Mouse (Mus musculus) limb, embryonic 13.5 days (tissue): ENCODE measurements around the gene Fam32a. TPM values are rescaled to one million over a fixed set of nuclear protein-coding genes. Genes with fewer than 3 reads are reported as not detected.

Experiments used
- ATAC-seq: fragments of 200-750 bp; cut with Nextera tagmentation; 2 replicates; pipeline ENCODE4 v1.8.0; 2017; ENCODE audit warnings: low read depth, moderate number of reproducible peaks, moderate TSS enrichment; ENCODE audit not compliant: low FRiP score
- H3K27ac ChIP-seq: fragments of 300-500 bp; sonication (generic); 2 replicates; pipeline ENCODE4 v1.5.1; 2015; ENCODE audit warnings: inconsistent platforms, mild to moderate bottlenecking, moderate library complexity
- H3K27me3 ChIP-seq: fragments of 300-500 bp; sonication (generic); 2 replicates; pipeline ENCODE4 v1.6.1; 2015; ENCODE audit warnings: mild to moderate bottlenecking, inconsistent platforms
- H3K36me3 ChIP-seq: fragments of 300-500 bp; sonication (generic); 2 replicates; pipeline ENCODE4 v1.6.1; 2015; ENCODE audit warnings: inconsistent platforms, mild to moderate bottlenecking, moderate library complexity
- H3K4me1 ChIP-seq: fragments of 300-500 bp; sonication (generic); 2 replicates; pipeline ENCODE4 v1.6.1; 2015; ENCODE audit warnings: inconsistent platforms
- H3K4me2 ChIP-seq: fragments of 300-500 bp; sonication (generic); replicated peaks from 2 replicates; pipeline ENCODE4 v1.6.1; 2015; ENCODE audit warnings: inconsistent platforms, mild to moderate bottlenecking, moderate library complexity
- H3K4me3 ChIP-seq: fragments of 300-500 bp; sonication (generic); 2 replicates; pipeline ENCODE4 v1.5.1; 2015; ENCODE audit warnings: moderate library complexity, mild to moderate bottlenecking, inconsistent platforms
- H3K9ac ChIP-seq: fragments of 300-500 bp; sonication (generic); 2 replicates; pipeline ENCODE4 v1.6.1; 2015; ENCODE audit warnings: mild to moderate bottlenecking, inconsistent platforms
- H3K9me3 ChIP-seq: fragments of 300-500 bp; sonication (generic); 2 replicates; pipeline ENCODE4 v1.6.1; 2016; ENCODE audit warnings: inconsistent platforms
- WGBS: fragments of 180-500 bp; shearing (Covaris S2); methylation state at CpG from one replicate; pipeline ENCODE4 v1.1.7; 2015; 5-methylcytosine and 5-hydroxymethylcytosine counted together
- polyA plus RNA-seq: library from polyadenylated mRNA; unstranded; fragments of >200 nt; fragmentation: Nextera tagmentation; extraction: Ambion mirVana; gene quantifications from 2 replicates; pipeline ENCODE4 v1.2.1, GENCODE M21; 2015

Gene Fam32a
- polyA plus RNA-seq, 1 experiment from 2014 or later: 70.5 TPM

- WGBS: 79% methylated on average over 1 of the region's 1 CpGs
- no peak overlapping the region for H3K4me3 ChIP-seq
- no peak for ATAC-seq
- H3K27ac ChIP-seq: no peak overlapping the region
- H3K9me3 ChIP-seq: no peaks in the 10 kb centered on the region
- H3K27me3 ChIP-seq: no peaks in the 10 kb centered on the region
- no peak overlapping the region for H3K4me2 ChIP-seq
- H3K4me1 ChIP-seq: no peaks in the 10 kb centered on the region
- H3K9ac ChIP-seq: no peak overlapping the region
- no peaks in the 10 kb centered on the region for H3K36me3 ChIP-seq
Measured at GRCm38 (mm10) chr8:72211846-72212245, 7.7 kb upstream of the Fam32a start.

GRCm38 (mm10) chr8:72212751-72213150 lies 6.8 kb upstream of the Fam32a start, which contains the start of gene Cib3:
Gene Cib3, minus strand, starts transcription at chr8:72212837.
- no peak within 1 kb of the TSS for H3K4me3 ChIP-seq
- H3K9me3 ChIP-seq: no peaks in the 10 kb centered on the region
- no peaks in the 10 kb centered on the region for H3K27me3 ChIP-seq
- WGBS: 53% methylated on average over 4 of the region's 4 CpGs
- ATAC-seq: no peak
- no peak within 1 kb of the TSS for H3K9ac ChIP-seq
- H3K4me2 ChIP-seq: no peak within 1 kb of the TSS
- H3K4me1 ChIP-seq: no peaks in the 10 kb centered on the region
- no peak within 1 kb of the TSS for H3K27ac ChIP-seq
- H3K36me3 ChIP-seq: no peaks in the 10 kb centered on the region

GRCm38 (mm10) chr8:72213536-72213935 lies 6.0 kb upstream of the Fam32a start, which contains the start of gene Gm11034:
Gene Gm11034, minus strand, starts transcription at chr8:72213636.
- no peak for ATAC-seq
- Histone ChIP-seq H3K9me3 (no peaks in the 10 kb centered on the region), H3K4me2 (no peak within 1 kb of the TSS), H3K27me3 (no peaks in the 10 kb centered on the region), H3K4me3 (no peak within 1 kb of the TSS), H3K36me3 (no peaks in the 10 kb centered on the region), H3K4me1 (no peaks in the 10 kb centered on the region), H3K27ac (no peak within 1 kb of the TSS), H3K9ac (no peak within 1 kb of the TSS)
- 83% methylated on average over 4 of the region's 4 CpGs for WGBS

GRCm38 (mm10) chr8:72215060-72215459 lies 4.5 kb upstream of the Fam32a start:
- ATAC-seq: no peak
- no peak overlapping the region for H3K4me2 ChIP-seq
- H3K27me3 ChIP-seq: no peaks in the 10 kb centered on the region
- 29% methylated on average over 2 of the region's 2 CpGs for WGBS
- H3K36me3 ChIP-seq: no peaks in the 10 kb centered on the region
- H3K4me3 ChIP-seq: no peak overlapping the region
- H3K9me3 ChIP-seq: no peaks in the 10 kb centered on the region
- H3K27ac ChIP-seq: no peak overlapping the region
- H3K4me1 ChIP-seq: no peaks in the 10 kb centered on the region
- no peak overlapping the region for H3K9ac ChIP-seq

GRCm38 (mm10) chr8:72215871-72216270 lies 3.7 kb upstream of the Fam32a start:
- no peak overlapping the region for H3K4me3 ChIP-seq
- 0 out of 2 replicates have a peak, but pooled peaks cover under 1% of the 10 kb centered on the region for H3K36me3 ChIP-seq
- no peaks in the 10 kb centered on the region for H3K9me3 ChIP-seq
- 36% methylated on average over 1 of the region's 1 CpGs for WGBS
- no peaks in the 10 kb centered on the region for H3K27me3 ChIP-seq
- H3K4me2 ChIP-seq: no peak overlapping the region
- H3K9ac ChIP-seq: no peak overlapping the region
- no peak for ATAC-seq
- peaks cover 8% of the 10 kb centered on the region for H3K4me1 ChIP-seq
- H3K27ac ChIP-seq: no peak overlapping the region

GRCm38 (mm10) chr8:72218781-72219540 lies 569 bp upstream of the Fam32a start:
- Histone ChIP-seq H3K9me3 (no peaks in the 10 kb centered on the region), H3K4me2 (peak overlapping the region; percentile 88), H3K36me3 (peaks cover 31% of the 10 kb centered on the region), H3K4me1 (peaks cover 13% of the 10 kb centered on the region), H3K27ac (no peak overlapping the region), H3K27me3 (no peaks in the 10 kb centered on the region), H3K4me3 (peak overlapping the region; percentile 90), H3K9ac (no peak overlapping the region)
- ATAC-seq: no peak; the same call in 1 of the 2 replicates
- WGBS: 81% methylated on average over 10 of the region's 10 CpGs

- WGBS: 84% methylated on average over 4 of the region's 4 CpGs
- H3K9me3 ChIP-seq: no peaks in the 10 kb centered on the region
- peaks cover 35% of the 10 kb centered on the region for H3K36me3 ChIP-seq
- no peaks in the 10 kb centered on the region for H3K27me3 ChIP-seq
- ATAC-seq: no peak
- no peak overlapping the region for H3K27ac ChIP-seq
- peaks cover 13% of the 10 kb centered on the region for H3K4me1 ChIP-seq
- peak overlapping the region; percentile 88 for H3K4me2 ChIP-seq
- no peak overlapping the region for H3K9ac ChIP-seq
- peak overlapping the region; percentile 90 for H3K4me3 ChIP-seq
Measured at GRCm38 (mm10) chr8:72220758-72221157, 1.2 kb downstream of the Fam32a start.

- ATAC-seq: no peak
- Histone ChIP-seq H3K9me3 (no peaks in the 10 kb centered on the region), H3K4me3 (no peak overlapping the region), H3K27me3 (no peaks in the 10 kb centered on the region), H3K9ac (no peak overlapping the region), H3K36me3 (peaks cover 35% of the 10 kb centered on the region), H3K4me2 (no peak overlapping the region), H3K27ac (no peak overlapping the region), H3K4me1 (peaks cover 13% of the 10 kb centered on the region)
- 92% methylated on average over 5 of the region's 5 CpGs for WGBS
Measured at GRCm38 (mm10) chr8:72222656-72223055, 3.1 kb downstream of the Fam32a start.

GRCm38 (mm10) chr8:72239499-72240402 lies 20.2 kb downstream of the Fam32a start, which contains the start of gene Ap1m1:
Gene Ap1m1, plus strand, starts transcription at chr8:72240018.
- Histone ChIP-seq H3K27me3 (no peaks in the 10 kb centered on the region), H3K4me2 (peak within 1 kb of the TSS; percentile 73), H3K9ac (peak within 1 kb of the TSS; percentile 71), H3K4me3 (peak within 1 kb of the TSS; percentile 63), H3K9me3 (no peaks in the 10 kb centered on the region), H3K27ac (peak within 1 kb of the TSS; percentile 94), H3K36me3 (peaks cover 12% of the 10 kb centered on the region), H3K4me1 (peaks cover 15% of the 10 kb centered on the region)
- under 1% methylated on average over 54 of the region's 54 CpGs for WGBS
- ATAC-seq: peak; percentile 98

GRCm38 (mm10) chr8:72240403-72240763 lies 20.9 kb downstream of the Fam32a start:
- Histone ChIP-seq H3K9ac (peak overlapping the region; percentile 71), H3K4me3 (peak overlapping the region; percentile 63), H3K27me3 (no peaks in the 10 kb centered on the region), H3K27ac (peak overlapping the region; percentile 94), H3K4me1 (peaks cover 15% of the 10 kb centered on the region), H3K36me3 (peaks cover 12% of the 10 kb centered on the region), H3K9me3 (no peaks in the 10 kb centered on the region), H3K4me2 (peak overlapping the region; percentile 73)
- WGBS: 1% methylated on average over 24 of the region's 24 CpGs
- ATAC-seq: no peak

GRCm38 (mm10) chr8:72240951-72241350 lies 21.4 kb downstream of the Fam32a start:
- Histone ChIP-seq H3K27me3 (no peaks in the 10 kb centered on the region), H3K4me3 (peak overlapping the region; percentile 63), H3K9me3 (no peaks in the 10 kb centered on the region), H3K4me1 (peaks cover 15% of the 10 kb centered on the region), H3K27ac (no peak overlapping the region), H3K9ac (peak overlapping the region; percentile 71), H3K36me3 (peaks cover 12% of the 10 kb centered on the region), H3K4me2 (peak overlapping the region; percentile 73)
- 77% methylated on average over 7 of the region's 7 CpGs for WGBS
- no peak for ATAC-seq

GRCm38 (mm10) chr8:72242226-72242625 lies 22.7 kb downstream of the Fam32a start:
- WGBS: 93% methylated on average over 1 of the region's 1 CpGs

More at GRCm38 (mm10) chr8:72242226-72242625, 22.7 kb downstream of the Fam32a start:
- Histone ChIP-seq H3K9me3 (no peaks in the 10 kb centered on the region), H3K4me2 (no peak overlapping the region), H3K27ac (no peak overlapping the region), H3K36me3 (peaks cover 24% of the 10 kb centered on the region), H3K4me3 (no peak overlapping the region), H3K27me3 (no peaks in the 10 kb centered on the region), H3K4me1 (peaks cover 15% of the 10 kb centered on the region), H3K9ac (no peak overlapping the region)
- no peak for ATAC-seq
